Mouse (Mus musculus): ENCODE results near the gene Senp2.

DNA sequence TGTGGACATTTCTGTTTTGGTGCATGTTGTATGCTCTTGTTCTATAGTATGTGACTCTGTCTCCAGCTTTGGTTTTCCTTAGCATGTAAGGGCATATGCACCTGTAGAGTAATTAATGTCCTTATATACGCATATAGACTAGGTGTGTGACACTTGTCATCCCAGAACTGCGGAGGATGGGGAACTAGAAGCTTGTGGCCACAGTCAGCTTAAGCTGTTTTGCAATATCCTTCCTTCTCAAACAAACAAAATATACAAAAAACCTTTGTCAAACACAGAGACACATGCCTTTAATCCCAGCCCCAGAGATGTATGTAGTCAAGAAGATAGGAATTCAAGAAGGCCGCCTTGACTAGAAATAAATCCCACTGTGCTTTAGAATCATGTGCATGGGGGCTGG lies 36.6 kb downstream of the Senp2 start:
- TF ChIP-seq CTCF (IDR thresholded peaks at IDR 0.05; ENCODE audit: low read depth, low read length) (no peak), POLR2A (IDR thresholded peaks at IDR 0.05; ENCODE audit: insufficient read depth, low read length) (no peak), EP300 (IDR thresholded peaks at IDR 0.05; ENCODE audit: insufficient read depth, low read depth, low read length) (no peak)
